Mouse (Mus musculus) CH12.LX (cell line): ENCODE measurements around the gene Yod1.

ENCODE experiments used
- CHD2 ChIP-seq: IDR thresholded peaks from 2 replicates; pipeline ENCODE4 v1.6.1; 2011; ENCODE audit warnings: low read length, improper control_type of control experiment
- POLR2A ChIP-seq: IDR thresholded peaks from 2 replicates; pipeline ENCODE4 v1.6.1; 2011; ENCODE audit warnings: low read depth, mild to moderate bottlenecking, improper control_type of control experiment, low read length

GRCm38 (mm10) chr1:130715561-130716217, 1.4 kb upstream of the Yod1 start, which contains the start of gene Gm29427:
- TF ChIP-seq CHD2 (peak; percentile 99), POLR2A (peak; percentile 75)
